Mouse (Mus musculus) forebrain, embryonic 15.5 days (tissue): ENCODE measurements around the gene Vangl2. TPM values are rescaled to one million over a fixed set of nuclear protein-coding genes. Genes with fewer than 3 reads are reported as not detected.

Source experiments
- ATAC-seq: fragments of 200-750 bp; cut with Nextera tagmentation; replicated peaks from 2 replicates; pipeline ENCODE4 v1.8.0; 2017; ENCODE audit warnings: mild to moderate bottlenecking, moderate TSS enrichment, moderate library complexity
- H3K27ac ChIP-seq: fragments of 300-500 bp; sonication (generic); replicated peaks from 2 replicates; pipeline ENCODE4 v1.5.1; 2015; ENCODE audit warnings: mild to moderate bottlenecking, inconsistent platforms
- H3K27me3 ChIP-seq: fragments of 300-500 bp; sonication (generic); 2 replicates; pipeline ENCODE4 v1.6.1; 2015; ENCODE audit warnings: inconsistent platforms
- H3K36me3 ChIP-seq: fragments of 300-500 bp; sonication (generic); 2 replicates; pipeline ENCODE4 v1.6.1; 2015; ENCODE audit warnings: mild to moderate bottlenecking, inconsistent platforms
- H3K4me1 ChIP-seq: fragments of 300-500 bp; sonication (generic); 2 replicates; pipeline ENCODE4 v1.6.1; 2015; ENCODE audit warnings: inconsistent platforms
- H3K4me2 ChIP-seq: fragments of 300-500 bp; sonication (generic); replicated peaks from 2 replicates; pipeline ENCODE4 v1.6.1; 2015; ENCODE audit warnings: mild to moderate bottlenecking, inconsistent platforms
- H3K4me3 ChIP-seq: fragments of 300-500 bp; sonication (generic); 2 replicates; pipeline ENCODE4 v1.5.1; 2015; ENCODE audit warnings: mild to moderate bottlenecking, inconsistent platforms
- H3K9ac ChIP-seq: fragments of 300-500 bp; sonication (generic); replicated peaks from 2 replicates; pipeline ENCODE4 v1.6.1; 2015; ENCODE audit warnings: mild to moderate bottlenecking, inconsistent platforms
- H3K9me3 ChIP-seq: fragments of 300-500 bp; sonication (generic); 2 replicates; pipeline ENCODE4 v1.6.1; 2016; ENCODE audit warnings: inconsistent platforms
- whole genome bisulfite sequencing: fragments of 180-500 bp; shearing (Covaris S2); methylation state at CpG from one replicate; pipeline ENCODE4 v1.1.7; 2015; ENCODE audit warnings: mixed read lengths; 5-methylcytosine and 5-hydroxymethylcytosine counted together
- polyA plus RNA-seq: library from polyadenylated mRNA; unstranded; fragments of >200 nt; fragmentation: Nextera tagmentation; extraction: Ambion mirVana; gene quantifications from 2 replicates; pipeline ENCODE4 v1.2.1, GENCODE M21; 2015

Gene Vangl2
- polyA plus RNA-seq, 1 experiment from 2014 or later, result 48.0 TPM

DNA sequence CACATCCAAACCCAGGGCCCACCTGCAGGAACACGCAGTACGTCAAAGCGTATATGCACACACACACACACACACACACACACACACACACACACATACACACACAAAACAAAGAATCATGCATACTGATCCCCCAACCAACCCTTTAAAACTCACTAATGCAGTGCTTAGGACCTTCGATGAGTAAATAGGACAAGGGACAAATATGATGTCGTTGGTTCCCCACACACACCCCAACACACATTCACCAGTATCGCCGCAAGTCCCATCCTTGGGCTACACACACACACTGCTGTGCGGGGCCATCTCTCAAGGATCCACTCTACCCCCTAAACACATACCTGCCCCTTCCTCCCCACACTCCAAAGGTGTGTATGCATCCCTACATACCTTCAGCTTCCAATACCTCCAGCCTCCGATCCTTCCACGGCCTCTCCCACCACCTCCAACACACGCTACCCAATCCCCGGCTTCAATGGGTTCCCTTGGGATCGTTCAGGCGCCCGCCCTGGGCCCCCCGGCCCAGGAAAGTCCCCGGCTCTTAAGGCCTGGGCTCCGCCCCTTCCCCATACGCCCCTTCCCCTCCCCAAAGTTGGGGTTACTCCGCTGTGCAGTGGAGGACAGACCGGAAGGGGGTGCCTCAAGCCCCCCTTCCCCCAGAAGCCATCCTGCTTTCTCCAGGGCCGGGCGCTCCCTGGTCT, 1.9 kb downstream of the Vangl2 start:
- H3K4me1 ChIP-seq, result peaks cover 63% of the 10 kb centered on the region
- H3K27me3 ChIP-seq, result no peaks in the 10 kb centered on the region
- WGBS, result 1% methylated on average over 23 of the region's 23 CpGs
- peak overlapping the region; percentile 97 for H3K4me3 ChIP-seq
- no peaks in the 10 kb centered on the region for H3K9me3 ChIP-seq
- H3K4me2 ChIP-seq, result peak overlapping the region; percentile 87
- H3K36me3 ChIP-seq, result no peaks in the 10 kb centered on the region
- H3K9ac ChIP-seq, result peak overlapping the region; percentile 98
- peak overlapping the region; percentile 98 for H3K27ac ChIP-seq
- ATAC-seq, result peak; percentile 75

GRCm38 (mm10) chr1:172025201-172025904, 2.9 kb downstream of the Vangl2 start:
- no peak for ATAC-seq
- H3K27me3 ChIP-seq, result no peaks in the 10 kb centered on the region
- H3K27ac ChIP-seq, result peak overlapping the region; percentile 98
- peak overlapping the region; percentile 87 for H3K4me2 ChIP-seq
- 10% methylated on average over 8 of the region's 8 CpGs for WGBS
- H3K36me3 ChIP-seq, result no peaks in the 10 kb centered on the region
- peak overlapping the region; percentile 98 for H3K9ac ChIP-seq
- no peaks in the 10 kb centered on the region for H3K9me3 ChIP-seq
- H3K4me3 ChIP-seq, result peak overlapping the region; percentile 97
- peaks cover 70% of the 10 kb centered on the region for H3K4me1 ChIP-seq

- H3K4me3 ChIP-seq, result peak overlapping the region; percentile 97
- peaks cover 81% of the 10 kb centered on the region for H3K4me1 ChIP-seq
- no peaks in the 10 kb centered on the region for H3K36me3 ChIP-seq
- no peaks in the 10 kb centered on the region for H3K27me3 ChIP-seq
- H3K27ac ChIP-seq, result peak overlapping the region; percentile 98
- H3K4me2 ChIP-seq, result peak overlapping the region; percentile 87
- no peak for ATAC-seq
- WGBS, result 14% methylated on average over 9 of the region's 9 CpGs
- H3K9me3 ChIP-seq, result no peaks in the 10 kb centered on the region
- peak overlapping the region; percentile 98 for H3K9ac ChIP-seq
These were observed 3.9 kb downstream of the Vangl2 start for GRCm38 (mm10) chr1:172024140-172024895.

- Histone ChIP-seq H3K9me3 (no peaks in the 10 kb centered on the region), H3K27me3 (no peaks in the 10 kb centered on the region), H3K36me3 (no peaks in the 10 kb centered on the region), H3K4me2 (no peak overlapping the region), H3K4me3 (no peak overlapping the region), H3K27ac (peak overlapping the region; percentile 85), H3K9ac (no peak overlapping the region), H3K4me1 (peaks cover 96% of the 10 kb centered on the region)
- 60% methylated on average over 10 of the region's 10 CpGs for WGBS
- no peak for ATAC-seq
These were observed 8.3 kb downstream of the Vangl2 start for GRCm38 (mm10) chr1:172019863-172020521.

GRCm38 (mm10) chr1:172019339-172019738, 8.9 kb downstream of the Vangl2 start:
- no peak overlapping the region for H3K4me3 ChIP-seq
- H3K9me3 ChIP-seq, result no peaks in the 10 kb centered on the region
- H3K4me2 ChIP-seq, result no peak overlapping the region
- H3K36me3 ChIP-seq, result no peaks in the 10 kb centered on the region
- ATAC-seq, result no peak
- WGBS, result 84% methylated on average over 4 of the region's 4 CpGs
- peaks cover 96% of the 10 kb centered on the region for H3K4me1 ChIP-seq
- H3K9ac ChIP-seq, result no peak overlapping the region
- H3K27ac ChIP-seq, result peak overlapping the region; percentile 85
- no peaks in the 10 kb centered on the region for H3K27me3 ChIP-seq

DNA sequence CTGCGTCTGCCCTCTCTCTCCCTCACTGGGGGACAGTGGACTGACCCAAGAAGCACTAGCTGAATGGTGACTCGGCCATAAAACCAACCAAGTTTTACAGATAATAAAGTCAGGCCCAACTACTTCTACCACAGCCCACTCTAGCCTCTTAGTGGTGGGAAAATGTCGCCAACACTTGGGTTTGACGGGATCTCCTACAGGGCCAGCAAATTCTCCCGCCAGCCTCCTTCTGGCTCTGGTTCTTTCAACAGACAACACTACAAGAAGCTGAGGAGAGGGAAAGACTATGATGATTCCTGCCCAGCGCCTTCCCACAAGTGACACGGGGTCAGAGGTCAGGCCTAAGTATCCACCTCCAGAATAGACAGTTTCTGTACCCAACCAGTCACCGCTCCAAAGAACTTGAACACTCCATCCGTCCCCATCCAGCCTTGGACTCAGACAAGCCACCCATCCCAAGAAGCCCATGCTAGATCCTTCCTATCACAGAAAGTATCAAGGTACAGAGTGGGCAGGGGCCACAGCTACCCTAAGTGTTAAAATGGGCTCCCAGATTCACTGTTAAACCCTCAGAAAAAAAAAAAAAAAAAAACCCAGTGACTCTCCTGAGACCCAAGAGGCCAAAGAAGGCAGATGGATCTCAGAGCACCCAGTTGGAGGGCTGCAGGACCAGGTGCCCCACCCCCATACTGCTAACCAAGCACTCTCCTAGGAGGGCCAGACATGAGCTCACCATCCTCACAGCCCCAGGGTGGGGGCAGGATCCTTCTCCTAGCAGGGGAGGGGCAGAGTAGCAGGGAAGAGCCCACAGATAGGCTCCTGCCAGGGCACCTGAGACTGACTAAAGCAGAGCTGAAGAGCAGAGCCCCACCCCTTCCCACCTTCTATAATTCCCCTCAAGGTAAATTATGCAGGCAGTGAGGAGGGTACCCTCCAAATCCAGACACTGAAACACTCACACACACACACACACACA, 9.6 kb downstream of the Vangl2 start:
- WGBS, result 68% methylated on average over 9 of the region's 9 CpGs
- H3K9me3 ChIP-seq, result no peaks in the 10 kb centered on the region
- H3K27me3 ChIP-seq, result no peaks in the 10 kb centered on the region
- no peak overlapping the region for H3K4me2 ChIP-seq
- H3K4me1 ChIP-seq, result peaks cover 96% of the 10 kb centered on the region
- no peak overlapping the region for H3K9ac ChIP-seq
- no peaks in the 10 kb centered on the region for H3K36me3 ChIP-seq
- H3K4me3 ChIP-seq, result no peak overlapping the region
- no peak for ATAC-seq
- H3K27ac ChIP-seq, result peak overlapping the region; percentile 85

GRCm38 (mm10) chr1:172017517-172018070, 10.7 kb downstream of the Vangl2 start:
- H3K4me1 ChIP-seq, result peaks cover 97% of the 10 kb centered on the region
- peak overlapping the region; percentile 85 for H3K27ac ChIP-seq
- H3K4me3 ChIP-seq, result no peak overlapping the region
- H3K36me3 ChIP-seq, result 0 out of 2 replicates have a peak, but pooled peaks cover 2% of the 10 kb centered on the region
- H3K9ac ChIP-seq, result peak overlapping the region; percentile 29
- H3K9me3 ChIP-seq, result no peaks in the 10 kb centered on the region
- H3K27me3 ChIP-seq, result no peaks in the 10 kb centered on the region
- WGBS, result 49% methylated on average over 6 of the region's 6 CpGs
- ATAC-seq, result no peak
- H3K4me2 ChIP-seq, result peak overlapping the region; percentile 34

DNA sequence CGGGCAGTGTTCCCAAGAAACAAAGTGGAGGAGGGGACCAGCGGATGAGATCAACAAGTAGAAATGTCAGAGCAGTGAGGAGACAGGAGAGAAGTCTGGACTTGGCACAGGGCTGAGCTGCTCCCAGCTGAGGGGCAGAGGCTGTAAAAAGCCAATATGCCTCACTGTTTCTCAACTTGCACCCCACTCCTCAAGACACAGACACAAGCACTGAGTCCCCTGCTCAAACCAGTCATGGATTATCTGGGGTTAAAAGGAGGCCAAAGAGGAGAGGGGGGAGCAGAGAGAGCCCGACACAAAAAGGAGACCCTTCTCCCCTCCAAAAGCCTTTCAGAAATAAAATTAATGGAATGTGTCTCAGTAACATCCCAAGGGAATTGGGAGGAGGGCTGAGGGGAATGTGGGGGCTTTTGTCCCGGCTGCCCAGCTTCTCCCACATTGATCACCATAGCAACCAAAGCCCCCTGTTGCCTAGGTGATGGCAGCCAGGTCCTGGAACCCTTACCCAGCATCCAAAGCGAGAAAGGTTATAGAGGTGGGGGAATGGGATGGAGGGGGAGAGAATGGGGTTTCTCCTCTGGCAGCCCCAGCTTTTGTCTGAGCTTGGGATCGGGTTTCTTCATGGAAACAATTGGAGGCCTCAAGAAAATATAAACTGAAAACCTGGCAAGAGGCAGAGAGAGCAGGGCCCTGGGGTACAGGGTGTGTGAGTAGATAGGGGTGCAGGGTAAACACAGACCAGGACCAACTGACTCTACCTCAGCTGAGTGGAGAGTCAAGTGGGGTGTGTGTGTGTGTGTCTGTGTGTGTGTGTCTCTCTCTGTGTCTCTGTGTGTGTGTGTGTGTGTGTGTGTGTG, 11.4 kb downstream of the Vangl2 start:
- Histone ChIP-seq H3K4me3 (peak overlapping the region; percentile 12; the same call in 1 of the 2 replicates), H3K36me3 (peaks cover 8% of the 10 kb centered on the region; the same call in 1 of the 2 replicates), H3K4me1 (peaks cover 96% of the 10 kb centered on the region), H3K9me3 (no peaks in the 10 kb centered on the region), H3K27me3 (no peaks in the 10 kb centered on the region), H3K4me2 (peak overlapping the region; percentile 34), H3K9ac (peak overlapping the region; percentile 29), H3K27ac (peak overlapping the region; percentile 85)
- 2% methylated on average over 6 of the region's 6 CpGs for WGBS
- ATAC-seq, result peak; percentile 53

- Histone ChIP-seq H3K9me3 (no peaks in the 10 kb centered on the region), H3K36me3 (peaks cover 17% of the 10 kb centered on the region), H3K4me2 (peak overlapping the region; percentile 34), H3K4me3 (0 out of 2 replicates have a peak overlapping the region, but pooled peaks have one; percentile 12), H3K27ac (peak overlapping the region; percentile 85), H3K27me3 (no peaks in the 10 kb centered on the region), H3K9ac (peak overlapping the region; percentile 29), H3K4me1 (peaks cover 90% of the 10 kb centered on the region)
- WGBS, result 13% methylated on average over 8 of the region's 8 CpGs
- no peak for ATAC-seq
These were observed 12.2 kb downstream of the Vangl2 start for GRCm38 (mm10) chr1:172016031-172016430.
